Mouse (Mus musculus) layer of hippocampus, postnatal 25 days (tissue): ENCODE measurements around the gene Gramd4. TPM values are rescaled to one million over a fixed set of nuclear protein-coding genes. Genes with fewer than 3 reads are reported as not detected.

Source experiments
- DNase-seq, 2 experiments: peaks; one replicate each; pipeline ENCODE4 v3.0.0; 2022; ENCODE audit warnings: mixed read lengths in 2 of 2, low spot score in 1 of 2; ENCODE audit errors: extremely low spot score in 1 of 2
- total RNA-seq, 2 experiments: library from RNA; stranded (reverse); gene quantifications; 2 replicates each; pipeline ENCODE4 v1.2.3; 2021

Gene Gramd4
- total RNA-seq, 2 experiments from 2014 or later = 25.9 to 27.7 TPM

GRCm38 (mm10) chr15:86109650-86110211, 52.2 kb downstream of the Gramd4 start:
- peak in 1 of 2 experiments; percentile 29 for DNase-seq

GRCm38 (mm10) chr15:86110361-86111103, 53.0 kb downstream of the Gramd4 start:
- no peak for DNase-seq

GRCm38 (mm10) chr15:86112707-86113341, 55.3 kb downstream of the Gramd4 start:
- no peak for DNase-seq

- DNase-seq = no peak
These were observed 55.8 kb downstream of the Gramd4 start for GRCm38 (mm10) chr15:86113342-86113710.

GRCm38 (mm10) chr15:86116421-86116820, 58.9 kb downstream of the Gramd4 start:
- no peak for DNase-seq

- no peak for DNase-seq
These were observed 59.9 kb downstream of the Gramd4 start for GRCm38 (mm10) chr15:86117115-86118100.

GRCm38 (mm10) chr15:86119186-86119585, 61.7 kb downstream of the Gramd4 start:
- no peak for DNase-seq

- DNase-seq = no peak
These were observed 64.9 kb downstream of the Gramd4 start for GRCm38 (mm10) chr15:86122261-86122949.

GRCm38 (mm10) chr15:86123409-86123808, 65.9 kb downstream of the Gramd4 start:
- no peak for DNase-seq

GRCm38 (mm10) chr15:86124359-86124758, 66.9 kb downstream of the Gramd4 start:
- DNase-seq = peak; percentile 65 to 83

- no peak for DNase-seq
These were observed 71.5 kb downstream of the Gramd4 start for GRCm38 (mm10) chr15:86129036-86129435.

- DNase-seq = no peak
These were observed 73.2 kb downstream of the Gramd4 start for GRCm38 (mm10) chr15:86130657-86131056.

GRCm38 (mm10) chr15:86134941-86135783, 77.7 kb downstream of the Gramd4 start:
- peak; percentile 85 to 97 for DNase-seq

- peak in 1 of 2 experiments; percentile 59 for DNase-seq
These were observed 80.1 kb downstream of the Gramd4 start for GRCm38 (mm10) chr15:86137638-86138037.

- peak in 1 of 2 experiments; percentile 69 for DNase-seq
These were observed 82.8 kb downstream of the Gramd4 start for GRCm38 (mm10) chr15:86140323-86140722.

GRCm38 (mm10) chr15:86144577-86144976, 87.1 kb downstream of the Gramd4 start:
- no peak for DNase-seq

- no peak for DNase-seq
These were observed 87.6 kb downstream of the Gramd4 start for GRCm38 (mm10) chr15:86145046-86145445.

- DNase-seq = no peak
These were observed 89.4 kb downstream of the Gramd4 start for GRCm38 (mm10) chr15:86146922-86147321.

- no peak for DNase-seq
These were observed 93.1 kb downstream of the Gramd4 start for GRCm38 (mm10) chr15:86150593-86150992.
